Mouse (Mus musculus) lung, adult 2 months (tissue): ENCODE data around the gene Rims1. TPM values are rescaled to one million over a fixed set of nuclear protein-coding genes. Genes with fewer than 3 reads are reported as not detected.
A peak's percentile ranks its signal among the peaks of the same experiment; 100 is the strongest.

Experiments used
- DNase-seq: peaks from one replicate; pipeline ENCODE4 v3.0.0; 2022
- H3K4me1 ChIP-seq: fragments of 200-500 bp; 2 replicates; pipeline ENCODE4 v1.6.1; 2011; ENCODE audit warnings: low read length; ENCODE audit not compliant: control insufficient read depth, insufficient read depth
- H3K4me3 ChIP-seq: fragments of 200-500 bp; replicated peaks from 2 replicates; pipeline ENCODE3; 2011; ENCODE audit warnings: low read depth, mild to moderate bottlenecking, control low read depth, low read length; ENCODE audit errors: extremely low read depth
- CTCF ChIP-seq: fragments of 200-500 bp; IDR thresholded peaks from 2 replicates; pipeline ENCODE4 v1.5.1; 2011; ENCODE audit warnings: mild to moderate bottlenecking, low read length, control low read depth; ENCODE audit not compliant: insufficient read depth
- POLR2A ChIP-seq: fragments of 200-500 bp; IDR thresholded peaks from 2 replicates; pipeline ENCODE4 v1.6.1; 2011; ENCODE audit warnings: low read depth, mild to moderate bottlenecking, control low read depth, low read length, borderline replicate concordance; ENCODE audit errors: extremely low read depth
- WGBS: fragments of 180-500 bp; shearing (Covaris S2); methylation state at CpG from one replicate; pipeline ENCODE4 v1.1.7; 2018; 5-methylcytosine and 5-hydroxymethylcytosine counted together
- polyA plus RNA-seq: library from polyadenylated mRNA; depleted of rRNA; stranded (reverse); fragments of >200 nt; gene quantifications from 2 replicates; pipeline ENCODE4 v1.2.3, GENCODE M21; 2012; rRNA removed

Rims1 gene
- 0.07 and 0.13 TPM in 2 replicates for polyA plus RNA-seq

DNA sequence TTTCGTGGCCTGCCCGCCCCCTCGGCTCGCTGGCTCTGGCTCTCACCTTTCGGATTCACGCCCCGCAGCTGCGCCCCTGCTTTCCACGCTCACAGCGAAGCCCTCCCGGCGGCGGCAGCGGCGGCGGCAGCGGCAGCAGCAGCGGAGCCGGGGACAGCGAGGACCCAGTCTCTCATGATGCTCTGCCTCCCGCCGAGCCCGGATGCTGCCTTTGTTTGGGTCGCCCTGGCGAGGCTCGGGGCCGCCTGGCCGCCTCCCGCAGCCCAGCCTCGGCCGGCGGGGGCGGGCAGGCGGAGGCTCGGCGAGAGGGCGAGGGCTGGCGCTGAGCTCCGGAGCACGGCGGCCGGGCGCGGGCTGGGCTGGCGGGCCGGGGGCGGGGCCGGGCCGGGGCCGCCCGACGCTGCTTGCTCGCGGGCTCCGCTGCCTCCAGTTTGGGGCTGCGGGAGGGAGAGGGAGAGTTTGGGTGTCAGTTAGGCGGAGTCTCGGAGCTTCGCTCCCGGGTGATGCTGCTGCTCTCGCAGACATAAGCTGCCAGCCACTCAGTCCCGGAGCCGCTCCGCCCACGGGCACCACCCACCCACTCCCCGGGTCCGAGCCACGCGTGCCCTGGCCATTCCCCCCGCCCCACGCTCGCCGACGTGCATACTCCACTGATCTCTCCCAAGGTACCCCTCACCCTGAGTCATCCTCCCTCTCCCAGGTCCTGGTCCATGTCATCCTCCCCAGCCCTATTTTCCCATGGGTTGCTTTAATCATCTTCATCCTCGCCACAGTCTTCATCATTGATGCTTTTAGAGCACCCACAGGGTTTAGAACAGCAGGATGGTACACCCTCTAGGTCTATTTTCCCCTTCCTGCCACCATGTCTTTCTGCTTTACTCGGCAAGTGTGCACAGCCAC, at the start of gene Rims1:
Gene Rims1, minus strand, starts transcription at position 269 of the 900 bp plus-strand sequence.
- Histone ChIP-seq H3K4me3 (peak within 1 kb of the TSS; percentile 35), H3K4me1 (peaks cover 3% of the 10 kb centered on the region; the same call in 1 of the 2 replicates)
- no peak for DNase-seq
- TF ChIP-seq POLR2A = no peak
- TF ChIP-seq CTCF = no peak
- WGBS = 2% methylated on average over 75 of the region's 76 CpGs

- 29% methylated on average over 8 of the region's 8 CpGs for WGBS
- H3K4me1 ChIP-seq = peaks cover 3% of the 10 kb centered on the region; the same call in 1 of the 2 replicates
- no peak overlapping the region for H3K4me3 ChIP-seq
- TF ChIP-seq POLR2A = no peak
- no peak for TF ChIP-seq CTCF
- DNase-seq = no peak
Observed at GRCm38 (mm10) chr1:22806626-22807096, 867 bp upstream of the Rims1 start.

DNA sequence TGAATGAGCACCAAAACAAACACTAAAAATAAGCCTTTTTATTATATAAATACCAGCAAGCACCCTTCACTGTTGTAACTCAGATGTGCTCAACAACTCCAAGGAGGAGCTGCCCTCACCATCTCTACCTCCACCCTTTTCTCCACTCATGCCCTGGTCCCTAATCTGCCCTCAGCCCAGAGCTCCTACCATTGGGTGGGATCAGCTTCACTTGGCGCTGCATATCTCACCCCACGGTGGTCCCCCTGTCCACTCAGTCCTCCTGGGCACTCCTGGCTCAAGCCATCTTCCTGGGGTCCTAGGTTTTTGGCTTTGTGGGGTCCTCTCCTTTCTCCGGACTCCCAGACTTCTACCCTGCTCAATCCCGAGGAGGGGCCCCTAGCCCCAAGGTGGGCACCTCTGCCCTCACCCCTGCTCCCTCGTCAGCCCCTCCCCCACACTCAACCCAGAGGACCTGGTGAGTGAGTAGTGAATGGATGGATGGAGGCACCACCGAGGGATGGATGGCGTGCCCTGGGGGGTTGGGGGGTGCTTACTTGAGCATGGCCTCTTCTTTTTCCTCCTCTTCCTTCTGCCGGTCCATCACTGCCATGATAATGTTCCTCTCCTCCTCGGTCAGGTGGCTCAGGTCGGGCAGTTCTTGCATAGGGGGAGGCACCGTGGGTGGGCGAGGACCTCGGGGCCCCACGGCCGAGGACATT, 619 bp downstream of the Rims1 start:
- WGBS = 13% methylated on average over 15 of the region's 15 CpGs
- no peak for DNase-seq
- TF ChIP-seq POLR2A (no peak), CTCF (no peak)
- Histone ChIP-seq H3K4me1 (peaks cover 3% of the 10 kb centered on the region; the same call in 1 of the 2 replicates), H3K4me3 (peak overlapping the region; percentile 25)

- Histone ChIP-seq H3K4me3 (no peak overlapping the region), H3K4me1 (peaks cover 3% of the 10 kb centered on the region; the same call in 1 of the 2 replicates)
- no peak for DNase-seq
- TF ChIP-seq CTCF (no peak), POLR2A (no peak)
- WGBS = 83% methylated on average over 4 of the region's 4 CpGs
Observed at GRCm38 (mm10) chr1:22804148-22804885, 1.5 kb downstream of the Rims1 start.

GRCm38 (mm10) chr1:22803471-22803870, 2.3 kb downstream of the Rims1 start:
- H3K4me3 ChIP-seq = no peak overlapping the region
- TF ChIP-seq CTCF (no peak), POLR2A (no peak)
- H3K4me1 ChIP-seq = peaks cover 3% of the 10 kb centered on the region; the same call in 1 of the 2 replicates
- 77% methylated on average over 2 of the region's 2 CpGs for WGBS
- DNase-seq = no peak

DNA sequence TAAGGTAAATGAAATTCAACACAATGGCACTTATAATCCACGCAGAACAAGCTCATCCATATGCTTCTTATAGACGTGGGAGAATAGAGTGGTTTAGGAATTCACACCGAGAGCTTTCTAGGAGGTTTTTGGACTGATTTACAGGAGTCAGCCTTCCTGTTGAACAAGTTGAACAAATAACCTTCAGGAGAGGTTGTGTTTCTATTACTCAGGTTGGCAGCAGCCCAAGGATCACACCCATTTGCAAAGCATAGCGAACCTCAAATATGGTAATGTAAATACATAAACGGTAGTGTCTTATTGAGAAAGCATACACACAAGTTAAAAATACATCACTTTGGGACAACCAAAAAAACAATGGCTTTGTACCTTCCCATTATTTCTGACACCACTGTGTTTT, 5.5 kb downstream of the Rims1 start:
- no peak for DNase-seq
- Histone ChIP-seq H3K4me1 (no peaks in the 10 kb centered on the region), H3K4me3 (no peak overlapping the region)
- TF ChIP-seq CTCF (no peak), POLR2A (no peak)
- 39% methylated on average over 5 of the region's 5 CpGs for WGBS

- DNase-seq = no peak
- TF ChIP-seq CTCF = no peak
- no peak for TF ChIP-seq POLR2A
- no peak overlapping the region for H3K4me3 ChIP-seq
- 67% methylated on average over 5 of the region's 5 CpGs for WGBS
- H3K4me1 ChIP-seq = no peaks in the 10 kb centered on the region
Observed at GRCm38 (mm10) chr1:22797091-22797490, 8.7 kb downstream of the Rims1 start.

GRCm38 (mm10) chr1:22789391-22789909, 16.3 kb downstream of the Rims1 start:
- no peaks in the 10 kb centered on the region for H3K4me1 ChIP-seq
- WGBS = 50% methylated on average over 7 of the region's 7 CpGs
- TF ChIP-seq POLR2A (no peak), CTCF (no peak)

DNA sequence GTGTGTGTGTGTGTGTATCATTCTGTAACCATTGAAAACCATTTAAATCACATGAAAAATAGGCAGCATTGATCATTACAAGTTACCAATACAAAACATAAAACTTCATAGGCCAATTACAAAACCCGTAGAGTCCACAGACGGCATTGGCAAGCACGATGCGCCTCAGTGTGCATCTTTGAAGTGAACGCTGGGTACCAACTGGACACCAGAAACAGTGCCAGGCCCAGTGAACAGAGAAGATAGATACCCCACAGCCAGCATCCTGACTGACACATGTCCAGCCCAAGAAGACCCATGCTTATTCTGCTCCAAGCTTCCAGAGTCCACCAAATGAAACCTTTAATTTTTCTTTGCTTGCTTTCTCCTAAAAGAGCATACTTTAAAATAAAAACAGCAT, 18.2 kb downstream of the Rims1 start:
- no peak overlapping the region for H3K4me3 ChIP-seq
- TF ChIP-seq CTCF = no peak
- no peak for TF ChIP-seq POLR2A
- WGBS = 96% methylated on average over 5 of the region's 5 CpGs

More at GRCm38 (mm10) chr1:22789391-22789909, 16.3 kb downstream of the Rims1 start:
- no peak overlapping the region for H3K4me3 ChIP-seq
- no peak for DNase-seq

More for the DNA sequence above, 18.2 kb downstream of the Rims1 start:
- H3K4me1 ChIP-seq = no peaks in the 10 kb centered on the region
- no peak for DNase-seq
